Mouse (Mus musculus) embryo, embryonic 11.5 days (tissue): ENCODE data around the gene Ttyh3.
A peak's percentile ranks its signal among the peaks of the same experiment; 100 is the strongest.

Experiments
- DNase-seq: peaks from one replicate; pipeline ENCODE4 v3.0.0-alpha.2; 2012; ENCODE audit warnings: low read depth, low spot score

Ttyh3 gene

DNA sequence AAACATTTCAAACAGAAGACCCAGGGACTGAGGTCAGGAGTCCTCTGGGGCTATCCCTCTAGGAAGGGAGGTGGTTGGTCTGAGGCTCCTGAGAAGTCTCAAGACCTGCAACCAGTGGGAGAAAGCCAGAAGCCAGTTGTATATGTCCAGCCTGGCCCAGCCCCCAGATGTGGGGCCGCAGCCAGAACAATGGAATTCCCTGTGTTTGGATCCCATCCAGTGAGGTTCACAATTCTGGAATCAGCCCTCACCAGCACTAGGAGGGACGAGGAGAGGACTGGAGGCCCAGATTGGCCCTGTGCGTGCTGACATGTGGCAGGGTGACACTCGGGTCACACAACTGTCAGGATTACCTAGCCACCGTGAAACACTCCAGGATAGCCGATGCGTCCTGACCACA, 3.8 kb upstream of the Ttyh3 start:
- no peak for DNase-seq

DNA sequence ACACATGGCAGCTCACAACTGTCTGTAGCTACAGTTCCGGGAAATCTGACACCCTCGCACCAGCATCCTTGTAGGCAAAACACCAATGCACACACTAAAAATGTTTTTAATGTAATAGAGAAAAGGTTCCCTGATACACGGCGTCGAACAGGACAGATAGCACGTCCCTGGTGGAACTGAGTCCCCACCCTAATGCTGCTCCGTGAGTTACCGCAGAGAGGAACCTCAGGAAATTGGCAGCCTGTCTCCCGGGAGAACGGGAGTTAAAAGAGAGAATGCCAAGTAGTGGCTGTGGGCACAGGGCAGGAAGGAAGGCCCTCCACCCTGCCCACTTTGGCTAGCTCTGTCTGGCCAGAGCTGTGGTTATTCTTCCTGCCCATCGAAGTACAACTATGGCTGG, 2.4 kb upstream of the Ttyh3 start:
- no peak for DNase-seq

DNA sequence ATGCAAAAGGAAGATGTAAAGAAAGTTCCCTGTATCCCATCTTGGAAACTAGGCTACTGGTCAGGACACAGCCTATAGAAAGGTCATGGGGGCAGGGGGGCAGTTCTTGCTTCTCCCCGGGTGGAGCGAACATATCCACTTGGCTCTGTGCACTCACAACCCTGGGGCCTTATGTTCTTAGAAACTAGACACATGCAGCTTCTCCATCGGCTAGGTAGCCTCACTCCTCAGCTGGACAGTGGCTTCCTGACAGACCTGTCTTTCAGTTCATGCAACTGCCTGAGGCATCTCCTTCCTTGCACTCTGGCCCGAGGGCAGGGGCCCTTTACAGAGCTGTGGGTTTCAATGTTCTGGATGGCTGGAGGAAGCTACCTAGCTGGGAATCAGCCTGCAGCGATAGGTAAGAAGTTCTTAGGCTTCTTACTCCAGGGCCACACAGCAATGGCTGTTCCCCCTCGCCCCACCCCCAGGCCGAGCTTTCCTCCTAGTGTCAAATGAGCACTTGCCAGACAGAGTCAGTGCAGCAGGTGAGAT, 1.1 kb upstream of the Ttyh3 start:
- DNase-seq = no peak

DNA sequence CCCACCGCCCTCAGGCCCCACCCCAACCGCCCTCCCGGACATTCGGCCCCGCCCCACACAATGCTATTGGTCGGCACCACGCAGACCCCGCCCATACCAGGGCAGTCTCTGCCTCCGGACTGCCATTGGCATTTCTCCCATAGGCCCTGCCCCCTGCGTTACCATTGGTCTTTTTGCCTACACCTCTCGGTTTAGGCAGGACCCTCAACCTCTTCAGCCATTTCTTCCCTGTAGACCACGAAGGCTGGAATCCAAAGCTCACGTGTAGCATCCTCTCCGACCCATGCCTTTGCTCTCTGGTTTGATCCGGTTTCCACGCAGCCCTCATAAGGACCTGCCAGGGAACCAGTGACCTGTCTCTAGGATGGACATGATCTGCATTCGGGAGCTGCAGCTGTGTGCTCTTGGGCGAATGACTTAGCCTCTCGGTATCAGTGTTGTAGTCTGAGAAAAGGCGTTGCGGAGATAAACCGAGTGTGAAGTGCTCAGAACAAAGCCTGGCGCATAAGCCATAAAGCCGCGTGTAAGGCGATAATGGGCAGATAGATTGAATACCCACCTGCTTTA, 353 bp upstream of the Ttyh3 start:
- DNase-seq = peak; percentile 96

DNA sequence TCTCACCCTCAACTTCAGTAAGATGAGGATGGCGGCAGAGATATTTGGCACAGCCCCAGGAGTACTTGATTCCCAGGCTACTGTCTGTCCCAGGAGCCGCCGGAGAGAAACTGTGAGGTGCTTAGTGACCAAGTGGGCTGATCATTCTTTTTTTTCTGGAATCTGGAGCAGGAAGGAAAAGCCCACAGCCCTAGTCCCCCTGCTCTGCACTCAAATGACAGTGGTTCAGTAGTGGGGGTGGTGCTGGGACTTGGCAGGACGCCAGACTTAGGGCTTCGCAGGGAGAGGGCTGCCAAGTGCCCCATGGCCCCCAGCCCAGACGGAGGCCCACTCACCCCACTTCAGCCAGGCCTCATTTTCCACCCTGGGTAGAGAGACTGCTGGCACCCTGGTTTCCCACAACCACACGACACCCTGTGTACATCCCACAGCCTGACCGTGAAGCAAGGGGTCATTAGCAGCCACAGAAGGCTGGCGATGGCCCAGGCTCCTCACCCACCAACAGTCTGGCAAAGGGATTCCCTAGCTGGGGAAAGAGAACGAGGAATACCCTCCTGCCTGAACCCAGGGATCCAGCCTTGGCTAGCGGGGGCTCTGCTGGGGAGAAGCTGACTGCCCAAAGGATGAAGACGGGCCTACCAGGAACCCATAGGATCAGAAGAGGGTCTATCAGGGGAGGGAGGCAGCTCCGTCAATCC, 861 bp downstream of the Ttyh3 start:
- peak; percentile 30 for DNase-seq

DNA sequence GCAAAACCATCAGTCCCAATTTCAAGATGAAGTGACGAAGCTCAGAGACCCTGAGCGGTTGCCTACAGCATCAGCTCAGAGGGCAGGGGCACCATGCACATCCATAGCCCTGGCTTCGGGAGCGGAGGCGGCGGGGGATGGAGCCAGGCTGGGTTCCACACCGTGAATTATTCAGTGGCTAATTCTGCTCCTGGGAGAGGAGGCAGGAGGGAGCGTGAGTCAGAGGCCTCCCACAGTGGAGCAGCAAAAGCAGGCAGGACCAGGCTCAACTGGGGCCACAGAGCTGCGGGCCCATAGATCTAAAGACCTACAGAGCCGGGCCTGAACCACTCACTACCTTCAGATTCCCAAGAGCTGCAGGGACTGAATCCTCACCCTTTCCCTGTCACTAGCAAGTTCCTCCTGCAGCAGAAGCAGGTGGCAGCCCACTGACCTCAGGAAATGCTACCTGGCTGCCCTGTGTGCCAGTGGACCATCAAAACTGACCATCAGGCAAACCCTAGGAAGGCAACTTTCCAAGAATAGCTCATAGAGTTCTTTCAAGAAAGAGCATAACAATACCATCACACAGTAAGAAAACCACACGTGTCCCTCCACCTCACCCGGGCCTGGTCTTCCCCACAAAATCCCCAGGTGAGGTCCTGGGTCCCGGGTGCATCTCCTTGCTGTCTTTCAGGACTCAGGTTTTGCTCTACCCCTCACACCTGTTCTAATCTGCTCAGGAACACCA, 1.6 kb downstream of the Ttyh3 start:
- DNase-seq = no peak

DNA sequence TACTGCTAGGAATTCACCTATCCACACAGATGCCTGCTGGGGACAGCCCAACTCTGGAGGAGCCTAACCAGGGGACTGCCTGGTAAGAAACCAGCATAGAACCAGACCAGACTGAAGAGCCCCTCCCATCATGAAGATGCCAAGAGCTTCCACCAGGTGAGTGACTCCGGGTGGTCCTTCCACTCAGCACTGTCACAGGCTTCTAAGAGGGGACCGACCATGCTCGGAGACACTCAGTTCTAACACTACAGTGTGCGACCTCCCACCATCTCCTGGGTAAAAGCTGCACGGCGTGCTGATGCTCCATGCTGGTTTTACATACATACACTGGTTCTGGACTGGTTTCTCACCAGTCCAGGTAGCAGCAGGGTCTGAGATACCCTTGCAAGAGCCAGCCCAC, 2.7 kb downstream of the Ttyh3 start:
- DNase-seq = no peak

DNA sequence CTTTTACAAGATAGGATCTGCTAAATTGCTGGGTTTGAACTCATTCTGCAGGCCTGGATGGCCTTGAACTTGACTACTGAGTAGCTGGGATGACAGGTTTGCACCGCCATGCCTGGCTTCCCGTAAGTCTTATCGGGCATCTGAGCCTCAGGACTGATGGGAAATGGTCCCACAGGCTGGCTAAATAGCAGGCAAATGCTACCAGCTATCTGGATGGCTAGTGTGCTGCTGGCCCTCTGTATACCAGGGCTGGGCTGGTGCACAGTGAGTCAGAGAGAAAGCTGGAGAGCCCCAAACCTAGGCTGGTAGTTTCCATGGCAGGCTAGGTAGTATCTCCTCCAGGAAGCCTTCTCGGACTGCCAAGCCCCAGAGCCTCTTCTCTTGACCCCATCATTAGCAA, 3.4 kb downstream of the Ttyh3 start:
- no peak for DNase-seq

DNA sequence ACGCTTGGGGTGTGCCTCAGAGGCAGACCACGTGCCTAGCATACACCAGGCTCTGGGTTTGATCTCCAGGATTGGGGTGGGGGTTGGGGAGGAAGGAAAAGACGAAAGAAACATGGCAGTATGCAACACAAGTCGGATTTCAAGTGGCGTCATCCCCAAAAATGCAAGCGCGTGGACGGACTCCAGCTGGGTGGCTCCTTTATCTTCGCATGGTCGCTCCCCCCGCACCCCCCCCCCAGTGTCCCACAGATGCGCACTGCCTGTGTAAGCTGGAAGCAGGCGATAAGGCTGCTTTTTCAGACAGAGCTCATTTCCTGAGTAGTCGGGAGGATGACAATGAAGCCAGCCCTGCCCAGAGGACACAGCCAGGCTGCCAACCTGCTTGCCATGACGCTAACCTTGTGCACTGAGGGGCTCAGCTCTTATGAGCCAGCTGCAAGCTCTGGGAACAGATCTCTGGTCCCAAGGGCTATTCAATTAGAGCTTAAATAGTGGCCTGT, 4.1 kb downstream of the Ttyh3 start:
- DNase-seq = peak; percentile 30

DNA sequence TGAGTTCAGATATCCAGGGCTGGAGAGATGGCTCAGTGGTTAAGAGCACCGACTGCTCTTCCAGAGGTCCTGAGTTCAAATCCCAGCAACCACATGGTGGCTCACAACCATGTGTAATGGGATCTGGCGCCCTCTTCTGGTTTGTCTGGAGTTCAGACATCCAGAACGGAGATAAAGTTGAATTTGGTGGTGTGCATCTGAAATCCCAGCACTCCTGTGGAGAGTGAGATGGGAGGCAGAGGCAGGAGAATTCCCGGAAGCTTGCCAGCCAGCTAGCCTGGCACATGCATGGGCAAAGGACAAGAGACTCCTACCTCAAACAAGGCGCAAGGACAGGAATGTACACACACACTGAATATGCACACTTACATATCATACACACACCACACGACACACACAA, 4.6 kb downstream of the Ttyh3 start:
- no peak for DNase-seq

DNA sequence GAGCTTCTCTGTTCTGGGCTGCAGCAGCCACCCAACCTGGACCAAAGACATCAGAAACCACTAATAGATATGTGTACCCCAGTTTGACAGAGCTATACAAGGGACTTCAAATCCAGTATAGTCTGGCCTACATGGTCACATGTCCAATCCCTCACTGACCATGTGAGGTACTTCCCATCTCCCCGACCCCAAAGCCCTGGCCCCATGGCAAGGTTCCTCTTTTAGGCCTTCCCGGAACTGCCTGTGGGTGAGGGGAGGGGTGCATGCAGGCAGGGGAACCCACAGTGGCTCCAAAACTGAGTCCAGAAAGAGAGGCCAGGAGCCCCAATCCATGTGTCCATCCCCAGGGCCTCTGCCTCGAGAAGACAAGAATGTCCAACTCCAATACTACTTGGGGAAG, 6.8 kb downstream of the Ttyh3 start:
- no peak for DNase-seq

DNA sequence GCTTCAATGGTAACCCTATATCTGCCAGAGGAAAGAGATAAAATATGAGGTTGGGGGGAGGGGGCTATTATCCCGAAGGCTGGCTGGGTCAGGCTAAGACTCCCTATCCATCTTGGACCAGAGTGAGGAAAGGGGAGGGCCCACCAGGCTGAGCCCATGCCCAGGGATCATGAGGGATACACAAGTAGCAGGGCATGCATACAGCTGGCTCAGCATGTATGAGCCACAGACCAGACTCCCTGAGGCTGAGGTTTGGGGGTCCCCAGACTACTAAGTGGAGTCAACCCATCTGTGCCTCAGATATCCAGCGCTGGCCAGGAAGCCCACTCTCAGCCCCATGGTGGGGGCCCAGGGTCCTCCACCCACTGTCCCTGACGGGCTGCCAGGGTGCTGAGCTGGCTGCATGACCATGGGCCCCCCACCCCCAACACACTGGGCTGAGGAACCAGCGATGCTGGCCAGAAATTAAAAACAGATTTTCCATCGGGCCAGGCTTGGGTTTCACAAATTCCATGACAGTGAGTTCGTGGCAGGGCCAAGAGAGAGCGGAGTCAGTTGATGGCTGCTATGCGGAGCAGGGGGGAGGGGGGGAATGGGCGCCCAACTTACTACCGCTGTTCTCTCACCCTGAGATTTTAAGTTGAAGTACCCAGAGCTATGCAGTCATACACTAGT, 7.4 kb downstream of the Ttyh3 start:
- peak; percentile 31 for DNase-seq

DNA sequence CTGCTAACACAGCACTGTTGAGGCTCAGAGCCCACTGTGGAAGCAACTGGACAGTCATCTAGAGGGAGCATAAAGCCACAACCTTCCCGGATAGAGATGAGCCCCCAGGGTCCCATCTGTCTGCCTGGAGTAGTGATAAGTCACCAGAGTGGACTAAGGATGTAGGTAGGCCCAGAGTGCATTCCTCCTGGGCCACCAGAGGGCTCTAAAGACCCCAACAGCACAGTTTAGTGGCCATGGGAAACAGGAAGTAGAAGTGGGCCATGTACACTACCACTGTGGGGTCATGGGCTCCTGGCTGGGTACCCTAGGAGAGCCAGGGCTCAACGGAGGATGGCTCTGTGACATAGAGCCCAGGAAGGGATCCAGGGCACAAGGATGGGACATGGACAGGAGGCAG, 8.0 kb downstream of the Ttyh3 start:
- DNase-seq = no peak

DNA sequence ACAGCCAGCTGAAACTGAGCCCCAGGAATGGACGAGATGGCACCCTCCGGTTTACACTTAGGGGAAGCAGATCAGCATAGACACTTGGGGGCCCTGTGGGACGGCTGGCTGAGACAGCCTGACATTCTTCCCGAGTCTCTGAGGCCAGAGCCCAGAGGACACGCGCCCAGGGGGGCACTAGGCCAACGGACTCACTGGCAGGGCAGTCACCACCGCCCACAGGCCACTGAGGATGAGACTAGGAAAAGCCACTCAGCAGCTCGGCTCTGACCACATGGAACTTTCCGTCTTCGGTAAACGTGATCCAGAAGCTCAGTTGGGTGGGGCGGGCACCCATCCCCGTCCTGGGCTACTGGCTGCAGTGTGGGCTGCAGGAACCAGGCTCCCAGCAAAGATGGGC, 9.0 kb downstream of the Ttyh3 start:
- no peak for DNase-seq

DNA sequence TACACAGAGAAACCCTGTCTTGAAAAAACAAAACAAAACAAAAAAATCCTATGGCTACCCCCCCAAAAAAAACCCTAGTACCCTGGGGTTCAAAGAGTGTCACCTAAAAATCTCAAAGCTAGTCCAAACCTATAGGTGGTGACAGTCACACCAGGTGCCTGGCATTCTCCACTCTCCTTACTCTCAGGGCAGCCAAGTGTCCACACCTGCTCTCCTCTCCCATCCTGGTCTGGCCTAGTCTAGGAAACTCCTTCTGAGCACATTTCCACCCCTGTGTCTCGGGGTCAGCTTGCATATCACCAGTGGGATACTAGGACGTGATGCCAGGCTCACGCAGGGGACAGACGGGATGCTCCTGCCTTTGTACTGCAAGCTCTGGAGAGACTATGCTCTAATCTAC, 9.5 kb downstream of the Ttyh3 start:
- no peak for DNase-seq

DNA sequence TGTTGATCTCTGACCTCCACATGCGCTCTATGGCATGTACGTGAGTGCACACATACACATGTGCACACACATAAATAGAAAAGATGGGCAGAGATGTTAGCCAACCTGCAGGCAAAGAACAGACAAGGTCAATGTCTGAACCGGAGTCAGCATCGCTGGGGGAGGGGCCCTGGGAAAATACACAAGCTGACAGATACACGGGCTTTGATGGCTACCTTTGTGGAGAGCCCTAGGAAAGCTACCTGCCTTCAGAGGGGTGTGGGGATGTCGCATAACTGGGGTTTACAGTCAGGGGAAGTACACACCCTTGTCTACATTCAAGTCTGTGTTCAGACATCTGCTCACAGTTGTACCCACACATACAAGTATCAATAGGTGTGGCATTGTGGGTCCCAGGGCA, 10.3 kb downstream of the Ttyh3 start:
- no peak for DNase-seq

DNA sequence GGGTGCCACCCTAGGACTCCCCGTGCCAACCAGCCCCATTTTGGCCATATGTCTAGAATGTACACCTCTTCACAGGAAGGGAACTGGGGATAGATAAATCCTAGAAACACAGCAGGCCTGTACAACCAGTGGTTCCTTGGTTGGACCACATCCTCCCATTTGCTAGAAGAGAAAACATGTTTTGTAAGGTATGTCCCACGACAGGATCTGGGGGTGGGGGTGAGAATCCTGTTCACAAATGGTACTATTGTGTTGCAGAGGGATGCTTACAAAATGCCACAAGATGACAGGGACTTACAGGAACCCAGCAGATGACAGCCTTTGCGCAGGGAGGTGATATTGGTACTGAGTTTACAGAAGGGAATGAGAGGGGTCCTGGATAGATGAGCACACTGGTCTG, 10.8 kb downstream of the Ttyh3 start:
- no peak for DNase-seq

DNA sequence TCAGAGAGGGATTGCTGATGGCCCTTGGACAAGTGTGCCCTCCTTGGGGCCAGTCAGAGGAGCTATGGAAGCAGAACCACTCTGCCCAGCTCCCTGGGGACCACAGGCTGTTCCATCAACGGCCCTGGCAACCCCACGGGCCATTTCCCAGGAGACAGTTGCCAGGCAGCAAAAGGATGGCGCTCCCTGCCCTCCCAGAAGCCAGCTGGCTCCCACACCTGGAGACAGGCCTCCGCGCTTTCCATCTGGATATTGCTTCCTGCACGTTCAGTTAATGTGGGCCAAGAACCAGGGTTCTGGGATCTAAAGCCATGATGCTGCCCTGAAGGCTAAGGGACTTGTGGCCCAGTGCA, 11.8 kb downstream of the Ttyh3 start:
- DNase-seq = no peak

DNA sequence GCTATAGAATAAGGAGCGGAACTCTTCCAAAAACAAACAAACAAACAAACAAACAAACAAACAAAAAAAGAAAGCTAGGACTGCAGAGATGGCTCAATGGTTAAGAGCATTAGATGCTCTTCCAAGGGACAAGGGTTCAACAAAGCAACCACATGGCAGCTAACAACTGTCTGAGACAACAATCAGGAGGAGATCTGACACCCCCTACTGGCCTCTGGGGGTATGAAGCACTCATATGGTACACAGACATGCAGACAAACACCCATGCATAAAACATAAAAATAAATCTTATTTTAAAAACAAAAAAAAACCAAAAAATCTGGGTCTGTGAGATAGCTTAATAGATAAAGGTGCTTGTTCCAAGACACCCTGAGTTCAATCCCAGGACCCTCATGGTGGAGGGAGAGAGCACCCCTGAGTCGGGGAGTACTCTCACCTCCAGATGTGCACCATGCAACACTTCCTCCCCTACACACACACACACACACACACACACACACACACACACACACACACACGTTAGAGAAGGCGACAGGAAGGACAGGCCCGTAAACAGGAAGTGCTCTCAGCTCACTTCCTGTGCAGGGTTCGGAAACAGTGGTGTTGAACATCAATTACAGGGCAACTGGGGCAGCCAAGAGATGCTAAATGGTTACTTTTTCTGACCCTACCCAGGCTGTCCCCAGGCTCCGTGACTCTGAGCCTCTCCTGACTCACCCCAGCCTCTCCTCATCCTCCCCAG, 12.3 kb downstream of the Ttyh3 start:
- no peak for DNase-seq

DNA sequence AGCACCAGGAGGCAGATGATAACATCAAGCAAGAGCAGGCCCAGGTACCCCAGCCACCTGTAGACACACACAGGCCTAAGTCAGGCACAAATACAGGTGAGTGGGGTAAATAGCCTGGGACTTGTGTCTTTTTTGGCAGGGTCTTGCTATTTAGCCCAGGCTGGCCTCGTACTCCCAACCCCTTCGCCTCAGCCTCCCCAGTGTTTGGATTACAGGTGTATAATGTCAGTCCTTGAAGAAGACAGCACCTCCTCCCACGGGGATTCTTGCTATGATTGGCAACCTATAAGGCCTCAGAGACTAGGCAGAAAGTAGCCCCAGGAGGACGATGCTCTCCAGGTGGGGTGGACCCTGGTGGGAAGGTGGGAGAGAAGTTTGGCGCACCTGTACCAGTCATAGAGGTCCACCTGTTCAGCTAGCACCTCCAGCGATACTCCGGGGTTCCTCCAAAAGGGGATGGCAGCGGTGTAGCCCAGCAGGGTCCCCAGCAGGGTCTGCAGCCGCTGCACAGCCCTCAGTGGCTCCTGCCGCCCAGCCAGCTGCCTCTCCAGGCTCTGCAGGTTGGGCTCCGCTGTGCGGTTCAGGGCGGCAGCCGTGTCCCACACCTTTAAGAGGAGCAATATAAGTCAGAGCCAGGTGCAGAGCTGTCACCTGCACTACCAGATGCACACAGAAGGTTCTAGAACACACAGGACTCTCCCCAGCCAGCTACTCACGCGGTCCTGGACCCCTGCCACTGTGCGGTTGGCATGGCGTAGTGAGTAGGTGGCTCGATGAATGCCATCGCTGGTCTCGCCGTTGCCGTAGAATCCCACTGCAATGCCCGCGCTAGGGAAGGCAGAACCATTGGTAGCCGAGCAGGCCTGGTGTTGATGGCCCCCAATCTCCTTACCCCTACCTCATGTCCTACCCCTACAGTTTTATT, 13.8 kb downstream of the Ttyh3 start:
- DNase-seq = no peak

DNA sequence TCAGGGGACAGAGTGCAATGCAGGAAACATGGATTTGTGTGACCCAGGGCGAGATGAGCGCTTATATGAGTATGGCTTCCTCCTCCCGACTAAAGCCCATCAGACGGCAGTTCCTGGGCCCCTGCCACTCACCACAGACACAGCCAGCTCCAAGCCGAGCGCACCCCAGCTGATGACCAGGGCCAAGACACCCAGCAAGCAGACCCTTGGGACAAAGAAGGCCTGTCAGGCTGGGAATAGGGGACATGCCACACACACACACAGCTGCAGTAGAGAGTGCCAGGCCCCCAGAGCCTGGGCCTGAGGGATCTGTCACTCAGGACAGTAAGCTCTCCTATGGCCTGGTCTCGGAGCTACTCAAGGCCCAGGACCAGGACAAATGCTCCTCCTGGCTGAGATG, 15.4 kb downstream of the Ttyh3 start:
- no peak for DNase-seq
